Mouse (Mus musculus) forebrain, embryonic 11.5 days (tissue): ENCODE results near the gene Prkca. TPM values are rescaled to one million over a fixed set of nuclear protein-coding genes. Genes with fewer than 3 reads are reported as not detected.

Experiments used
- ATAC-seq: fragments of 200-750 bp; cut with Nextera tagmentation; replicated peaks from 2 replicates; pipeline ENCODE4 v1.8.0; 2017; ENCODE audit warnings: moderate TSS enrichment; ENCODE audit not compliant: low FRiP score
- DNase-seq: peaks from one replicate; pipeline ENCODE4 v3.0.0-alpha.2; 2017; ENCODE audit warnings: low spot score
- H3K27ac ChIP-seq: fragments of 300-500 bp; sonication (generic); 2 replicates; pipeline ENCODE4 v1.5.1; 2014; ENCODE audit warnings: low read depth, low read length
- H3K27me3 ChIP-seq: fragments of 300-500 bp; sonication (generic); 2 replicates; pipeline ENCODE4 v1.6.1; 2014; ENCODE audit warnings: mild to moderate bottlenecking, low read length, mixed read lengths; ENCODE audit not compliant: control insufficient read depth, insufficient read depth
- H3K36me3 ChIP-seq: fragments of 300-500 bp; sonication (generic); 2 replicates; pipeline ENCODE4 v1.6.1; 2014; ENCODE audit warnings: mild to moderate bottlenecking, low read length, moderate library complexity, mixed read lengths; ENCODE audit not compliant: control insufficient read depth, insufficient read depth
- H3K4me1 ChIP-seq: fragments of 300-500 bp; sonication (generic); replicated peaks from 2 replicates; pipeline ENCODE4 v1.6.1; 2014; ENCODE audit warnings: low read length, mixed read lengths; ENCODE audit not compliant: control insufficient read depth, insufficient read depth
- H3K4me2 ChIP-seq: fragments of 300-500 bp; sonication (generic); 2 replicates; pipeline ENCODE4 v1.6.1; 2014; ENCODE audit warnings: low read depth, mild to moderate bottlenecking, low read length, moderate library complexity, mixed read lengths; ENCODE audit not compliant: severe bottlenecking
- H3K4me3 ChIP-seq: fragments of 300-500 bp; sonication (generic); 2 replicates; pipeline ENCODE4 v1.5.1; 2014; ENCODE audit warnings: low read depth, low read length
- H3K9ac ChIP-seq: fragments of 300-500 bp; sonication (generic); 2 replicates; pipeline ENCODE4 v1.6.1; 2014; ENCODE audit warnings: low read length
- H3K9me3 ChIP-seq: fragments of 300-500 bp; sonication (generic); 2 replicates; pipeline ENCODE4 v1.6.1; 2016; ENCODE audit warnings: low read length, mixed read lengths; ENCODE audit not compliant: control insufficient read depth
- WGBS: fragments of 180-500 bp; shearing (Covaris S2); extraction: QIAGEN DNeasy Blood & Tissue Kit; methylation state at CpG from one replicate; pipeline ENCODE4 v1.1.7; 2014; 5-methylcytosine and 5-hydroxymethylcytosine counted together
- polyA plus RNA-seq: library from polyadenylated mRNA; unstranded; fragments of >200 nt; fragmentation: Nextera tagmentation; extraction: Ambion mirVana; gene quantifications from 2 replicates; pipeline ENCODE4 v1.2.1, GENCODE M21; 2014

Prkca gene
- polyA plus RNA-seq, 1 experiment from 2014 or later = 5.2 TPM

DNA sequence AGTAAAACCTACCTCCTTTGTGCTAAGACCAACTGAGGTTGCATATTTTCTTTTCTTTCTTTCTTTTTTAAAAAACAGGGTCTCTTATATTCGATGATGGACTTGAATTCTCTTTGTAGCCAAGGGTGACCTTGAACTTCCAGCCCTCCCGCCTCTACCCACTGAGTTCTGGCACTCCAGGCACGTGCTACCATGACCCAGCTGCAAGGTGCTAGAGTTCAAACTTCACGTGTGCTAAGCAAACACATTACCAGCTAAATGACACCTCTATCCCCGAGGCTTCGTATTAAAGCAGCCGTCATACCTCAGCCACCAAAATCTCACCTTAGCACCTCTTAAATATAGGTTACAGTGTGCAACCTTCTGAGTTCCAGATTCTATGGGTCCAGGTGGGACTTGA, 21.9 kb upstream of the Prkca start:
- no peaks in the 10 kb centered on the region for H3K27me3 ChIP-seq
- H3K9ac ChIP-seq = no peak overlapping the region
- DNase-seq = no peak
- H3K36me3 ChIP-seq = no peaks in the 10 kb centered on the region
- H3K27ac ChIP-seq = no peak overlapping the region
- ATAC-seq = no peak
- WGBS = 76% methylated on average over 7 of the region's 7 CpGs
- no peaks in the 10 kb centered on the region for H3K4me1 ChIP-seq
- H3K4me3 ChIP-seq = no peak overlapping the region
- H3K9me3 ChIP-seq = no peaks in the 10 kb centered on the region
- no peak overlapping the region for H3K4me2 ChIP-seq

- ATAC-seq = no peak
- Histone ChIP-seq H3K9ac (no peak overlapping the region), H3K4me3 (no peak overlapping the region), H3K27me3 (no peaks in the 10 kb centered on the region), H3K9me3 (no peaks in the 10 kb centered on the region), H3K27ac (no peak overlapping the region), H3K4me1 (no peaks in the 10 kb centered on the region), H3K36me3 (no peaks in the 10 kb centered on the region), H3K4me2 (no peak overlapping the region)
- WGBS = 67% methylated on average over 7 of the region's 7 CpGs
- DNase-seq = no peak
Observed at GRCm38 (mm10) chr11:108364945-108365589, 21.3 kb upstream of the Prkca start.

DNA sequence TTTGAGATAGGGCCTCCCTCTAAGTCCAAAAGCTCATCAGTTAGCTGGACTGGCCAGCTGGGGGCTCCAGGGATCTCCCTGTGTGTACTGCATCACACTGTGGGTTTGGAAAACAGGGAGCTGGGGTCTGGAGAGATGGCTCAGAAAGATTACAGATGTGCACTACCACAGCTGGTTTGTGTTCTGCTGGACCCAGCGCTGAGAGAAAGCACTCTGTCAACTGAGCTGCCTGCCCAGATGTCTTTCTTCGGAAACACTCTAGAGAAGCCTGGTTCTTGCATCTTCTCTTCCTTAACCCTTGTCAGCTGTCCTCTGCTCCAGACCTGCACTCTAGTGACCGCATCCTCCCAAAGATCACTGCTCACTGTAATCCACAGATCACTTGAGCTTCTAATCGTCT, 20.3 kb upstream of the Prkca start:
- Histone ChIP-seq H3K9ac (no peak overlapping the region), H3K4me3 (no peak overlapping the region), H3K27me3 (no peaks in the 10 kb centered on the region), H3K4me2 (no peak overlapping the region), H3K27ac (no peak overlapping the region), H3K9me3 (no peaks in the 10 kb centered on the region), H3K36me3 (no peaks in the 10 kb centered on the region), H3K4me1 (no peaks in the 10 kb centered on the region)
- ATAC-seq (no peak), DNase-seq (no peak)
- 81% methylated on average over 4 of the region's 4 CpGs for WGBS

- Histone ChIP-seq H3K4me1 (no peaks in the 10 kb centered on the region), H3K4me3 (no peak overlapping the region), H3K27ac (no peak overlapping the region), H3K27me3 (no peaks in the 10 kb centered on the region), H3K9ac (no peak overlapping the region), H3K4me2 (no peak overlapping the region), H3K36me3 (no peaks in the 10 kb centered on the region), H3K9me3 (no peaks in the 10 kb centered on the region)
- 86% methylated on average over 5 of the region's 5 CpGs for WGBS
- ATAC-seq = no peak
- no peak for DNase-seq
Observed at GRCm38 (mm10) chr11:108362965-108363364, 19.2 kb upstream of the Prkca start.

DNA sequence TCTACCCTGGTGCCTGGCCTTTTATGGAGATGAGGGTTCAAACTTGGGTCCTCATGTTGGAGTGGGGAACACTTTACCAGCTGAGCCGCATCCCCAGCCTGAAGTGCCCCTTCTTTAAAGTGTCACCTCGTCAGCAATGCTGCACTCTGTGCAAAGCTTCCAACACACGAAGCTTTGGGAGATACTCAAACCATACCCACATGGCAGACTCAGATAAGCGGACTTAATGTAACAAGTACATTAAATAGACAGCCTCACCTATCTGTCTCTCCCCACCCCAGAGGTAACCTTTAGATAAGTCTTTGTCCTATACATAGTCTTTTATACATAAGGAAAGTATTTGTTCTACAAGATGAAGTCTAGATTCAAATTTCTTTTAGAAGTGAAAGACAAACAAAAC, 17.3 kb upstream of the Prkca start:
- Histone ChIP-seq H3K27ac (no peak overlapping the region), H3K36me3 (no peaks in the 10 kb centered on the region), H3K4me1 (no peaks in the 10 kb centered on the region), H3K4me3 (no peak overlapping the region), H3K27me3 (no peaks in the 10 kb centered on the region), H3K9ac (no peak overlapping the region), H3K4me2 (no peak overlapping the region), H3K9me3 (no peaks in the 10 kb centered on the region)
- 89% methylated on average over 4 of the region's 4 CpGs for WGBS
- no peak for ATAC-seq
- DNase-seq = no peak

DNA sequence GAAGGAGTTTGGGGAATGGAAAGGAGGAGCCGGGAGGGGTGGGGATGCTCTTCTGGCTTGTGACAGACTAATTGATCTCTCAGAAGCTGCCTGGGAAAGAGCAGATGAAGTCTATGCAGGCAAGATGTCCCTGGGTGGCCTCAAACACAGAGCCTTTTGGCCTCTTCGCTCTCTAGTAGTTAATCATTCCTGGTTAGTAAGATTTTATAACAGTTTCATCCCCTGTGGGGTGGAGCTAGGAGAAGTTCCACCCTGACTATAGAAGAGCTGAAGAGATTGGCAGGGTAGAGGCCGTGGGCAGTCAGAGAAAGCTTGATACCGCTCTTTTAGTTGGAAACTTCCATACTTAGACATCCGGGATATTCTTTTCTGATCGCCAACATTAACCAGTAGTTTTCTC, 15.2 kb upstream of the Prkca start:
- Histone ChIP-seq H3K27me3 (no peaks in the 10 kb centered on the region), H3K9ac (no peak overlapping the region), H3K36me3 (no peaks in the 10 kb centered on the region), H3K4me3 (no peak overlapping the region), H3K27ac (no peak overlapping the region), H3K4me1 (no peaks in the 10 kb centered on the region), H3K9me3 (no peaks in the 10 kb centered on the region), H3K4me2 (no peak overlapping the region)
- no peak for ATAC-seq
- DNase-seq = no peak
- 78% methylated on average over 6 of the region's 6 CpGs for WGBS

DNA sequence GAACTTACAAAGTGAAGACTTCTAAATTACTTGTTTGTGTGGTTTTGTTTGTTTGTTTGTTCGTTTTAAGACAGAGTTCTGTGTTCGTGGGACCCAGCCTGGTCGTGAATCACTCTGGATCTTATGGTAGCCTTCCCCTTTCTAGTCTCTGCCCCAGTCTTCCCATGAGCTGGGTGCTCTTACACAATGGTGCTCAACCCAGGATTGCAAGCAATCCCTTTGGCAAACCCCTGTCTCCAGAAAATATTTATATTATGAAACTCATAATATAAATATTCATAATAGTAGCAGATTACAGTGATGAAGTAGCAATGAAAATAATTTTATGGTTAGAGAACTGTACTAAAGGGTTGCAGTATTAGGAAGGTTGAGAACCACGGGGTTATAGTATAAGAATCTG, 12.3 kb upstream of the Prkca start:
- 87% methylated on average over 4 of the region's 4 CpGs for WGBS
- Histone ChIP-seq H3K27me3 (no peaks in the 10 kb centered on the region), H3K36me3 (no peaks in the 10 kb centered on the region), H3K4me3 (no peak overlapping the region), H3K27ac (no peak overlapping the region), H3K4me2 (no peak overlapping the region), H3K9ac (no peak overlapping the region), H3K4me1 (no peaks in the 10 kb centered on the region), H3K9me3 (no peaks in the 10 kb centered on the region)
- DNase-seq (no peak), ATAC-seq (no peak)

DNA sequence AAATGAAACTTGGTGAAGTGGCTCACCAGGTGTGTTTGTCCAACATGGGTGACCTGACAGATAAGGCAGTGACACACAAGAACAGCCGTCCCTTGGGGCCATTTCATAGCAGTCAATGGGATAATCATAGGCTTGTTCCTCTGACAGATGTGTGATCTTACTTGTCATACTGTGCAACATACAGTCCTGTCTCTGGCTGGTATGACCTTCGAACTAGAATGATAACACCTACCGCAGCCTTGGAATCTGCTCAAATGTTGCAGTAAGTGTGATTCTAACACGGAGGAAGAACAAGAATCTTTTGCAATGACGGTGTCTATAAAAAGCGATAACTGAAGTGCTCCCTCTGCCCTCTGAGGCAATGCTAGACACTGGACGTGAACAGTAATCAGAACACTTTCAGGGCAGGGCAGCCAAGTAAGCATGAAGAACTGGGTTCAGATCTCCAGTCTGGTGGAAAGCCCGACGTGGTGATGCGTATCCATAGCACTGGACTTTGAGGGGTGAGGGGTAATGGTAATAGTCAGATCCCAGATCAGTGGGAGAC, 9.2 kb upstream of the Prkca start:
- H3K9me3 ChIP-seq = no peaks in the 10 kb centered on the region
- ATAC-seq = no peak
- no peak overlapping the region for H3K4me3 ChIP-seq
- no peak overlapping the region for H3K9ac ChIP-seq
- WGBS = 92% methylated on average over 10 of the region's 10 CpGs
- H3K27ac ChIP-seq = no peak overlapping the region
- no peaks in the 10 kb centered on the region for H3K27me3 ChIP-seq
- no peak overlapping the region for H3K4me2 ChIP-seq
- DNase-seq = no peak
- H3K4me1 ChIP-seq = no peaks in the 10 kb centered on the region
- no peaks in the 10 kb centered on the region for H3K36me3 ChIP-seq

- Histone ChIP-seq H3K9me3 (no peaks in the 10 kb centered on the region), H3K36me3 (no peaks in the 10 kb centered on the region), H3K4me3 (no peak overlapping the region), H3K4me2 (no peak overlapping the region), H3K27me3 (no peaks in the 10 kb centered on the region), H3K9ac (no peak overlapping the region), H3K4me1 (no peaks in the 10 kb centered on the region), H3K27ac (no peak overlapping the region)
- DNase-seq (no peak), ATAC-seq (no peak)
- 78% methylated on average over 4 of the region's 4 CpGs for WGBS
Observed at GRCm38 (mm10) chr11:108350799-108351198, 7.1 kb upstream of the Prkca start.
